Mouse (Mus musculus) erythroblast, embryonic 14.5 days (primary cell): ENCODE results near the gene Duxbl1. TPM values are rescaled to one million over a fixed set of nuclear protein-coding genes. Genes with fewer than 3 reads are reported as not detected.

Source experiments
- polyA plus RNA-seq: library from polyadenylated mRNA; stranded (reverse); fragments of >175 nt; gene quantifications from 2 replicates; pipeline ENCODE4 v1.2.3, GENCODE M21; 2012

The Duxbl1 gene
- polyA plus RNA-seq, 1 experiment = not detected

Other genes with a start within 250 kb of the Duxbl1 start
- 0.02 and 0.04 TPM in 2 replicates for gene Zcchc24, start 209.5 kb upstream of the Duxbl1 start, polyA plus RNA-seq
- 0.39 and 0.42 TPM in 2 replicates for gene Anxa11, start 136.4 kb upstream of the Duxbl1 start, polyA plus RNA-seq
- not detected in 2 replicates for gene Plac9a, start 75.5 kb upstream of the Duxbl1 start, polyA plus RNA-seq
- 0.05 and 0.06 TPM in 2 replicates for gene Tmem254a, start 50.9 kb upstream of the Duxbl1 start, polyA plus RNA-seq
- not detected in 2 replicates for gene Cphx1, start 40.3 kb upstream of the Duxbl1 start, polyA plus RNA-seq
- not detected in 2 replicates for gene Gm9780, start 64.1 kb downstream of the Duxbl1 start, polyA plus RNA-seq
- 0.03 and 0.07 TPM in 2 replicates for gene Tmem254c, start 88.8 kb downstream of the Duxbl1 start, polyA plus RNA-seq
- not detected in 2 replicates for gene Cphx2, start 102.9 kb downstream of the Duxbl1 start, polyA plus RNA-seq
- not detected in 2 replicates for gene Cphx3, start 103.7 kb downstream of the Duxbl1 start, polyA plus RNA-seq
- not detected in 2 replicates for gene Duxbl2, start 139.8 kb downstream of the Duxbl1 start, polyA plus RNA-seq
- gene Plac9b, start 203.9 kb downstream of the Duxbl1 start, polyA plus RNA-seq = not detected in 2 replicates
- 0.06 TPM in 1 of 2 replicates, not detected in the other for gene Tmem254b, start 228.5 kb downstream of the Duxbl1 start, polyA plus RNA-seq